Mouse (Mus musculus): ENCODE results near the gene Rbm11. TPM values are rescaled to one million over a fixed set of nuclear protein-coding genes. Genes with fewer than 3 reads are reported as not detected.

Rbm11 gene
- total RNA-seq (2015; ENCODE audit: low replicate concordance) (not detected in 2 replicates), total RNA-seq (2017; ENCODE audit: low replicate concordance) (not detected in 2 replicates)

- ATAC-seq (replicated peaks; ENCODE audit: low FRiP score, poor library complexity, severe bottlenecking) = peak; percentile 93
Measured at GRCm38 (mm10) chr16:75592671-75593500, at the start of gene Rbm11. Gene Rbm11, plus strand, starts transcription at chr16:75592844.

- ATAC-seq (replicated peaks; ENCODE audit: low FRiP score, poor library complexity, severe bottlenecking) = no peak
Measured at GRCm38 (mm10) chr16:75545310-75545709, 47.3 kb upstream of the Rbm11 start.

GRCm38 (mm10) chr16:75562910-75563309 lies 29.7 kb upstream of the Rbm11 start:
- ATAC-seq (replicated peaks; ENCODE audit: low FRiP score, poor library complexity, severe bottlenecking) = no peak

- no peak for ATAC-seq (replicated peaks; ENCODE audit: low FRiP score, poor library complexity, severe bottlenecking)
Measured at GRCm38 (mm10) chr16:75582279-75582678, 10.4 kb upstream of the Rbm11 start.

- no peak for ATAC-seq (replicated peaks; ENCODE audit: low FRiP score, poor library complexity, severe bottlenecking)
Measured at GRCm38 (mm10) chr16:75585961-75586360, 6.7 kb upstream of the Rbm11 start, which contains the start of gene Lipi. Gene Lipi, minus strand, starts transcription at chr16:75586061.

GRCm38 (mm10) chr16:75586466-75586865 lies 6.2 kb upstream of the Rbm11 start:
- ATAC-seq (replicated peaks; ENCODE audit: low FRiP score, poor library complexity, severe bottlenecking) = no peak

GRCm38 (mm10) chr16:75593501-75594183 lies 998 bp downstream of the Rbm11 start:
- no peak for ATAC-seq (replicated peaks; ENCODE audit: low FRiP score, poor library complexity, severe bottlenecking)

- no peak for ATAC-seq (replicated peaks; ENCODE audit: low FRiP score, poor library complexity, severe bottlenecking)
Measured at GRCm38 (mm10) chr16:75606415-75606814, 13.8 kb downstream of the Rbm11 start.

GRCm38 (mm10) chr16:75612561-75612960 lies 19.9 kb downstream of the Rbm11 start:
- no peak for ATAC-seq (replicated peaks; ENCODE audit: low FRiP score, poor library complexity, severe bottlenecking)

- ATAC-seq (replicated peaks; ENCODE audit: low FRiP score, poor library complexity, severe bottlenecking) = no peak
Measured at GRCm38 (mm10) chr16:75617651-75618349, 25.2 kb downstream of the Rbm11 start.

GRCm38 (mm10) chr16:75627862-75628261 lies 35.2 kb downstream of the Rbm11 start:
- ATAC-seq (replicated peaks; ENCODE audit: low FRiP score, poor library complexity, severe bottlenecking) = no peak

Other genes with a start within 250 kb of the Rbm11 start
- gene Lipi, start 6.8 kb upstream of the Rbm11 start, total RNA-seq (2015; ENCODE audit: low replicate concordance) = not detected in 2 replicates
- gene Lipi, start 6.8 kb upstream of the Rbm11 start, total RNA-seq (2017; ENCODE audit: low replicate concordance) = not detected in 2 replicates
- 7.2 and 10.5 TPM in 2 replicates for gene Hspa13, start 174.3 kb downstream of the Rbm11 start, total RNA-seq (2015; ENCODE audit: low replicate concordance)
- 9.0 and 10.9 TPM in 2 replicates for gene Hspa13, start 174.3 kb downstream of the Rbm11 start, total RNA-seq (2017; ENCODE audit: low replicate concordance)